Mouse (Mus musculus) mammary gland, adult 2 months (tissue): Measurements from ENCODE around the gene Nudt5. TPM values are rescaled to one million over a fixed set of nuclear protein-coding genes. Genes with fewer than 3 reads are reported as not detected.

Experiments used
- polyA plus RNA-seq: library from polyadenylated mRNA; depleted of rRNA; stranded (reverse); fragments of >200 nt; gene quantifications from 2 replicates; pipeline ENCODE4 v1.2.3, GENCODE M21; 2012; ENCODE audit warnings: low replicate concordance; rRNA removed

The Nudt5 gene
- polyA plus RNA-seq = 5.9 and 11.1 TPM in 2 replicates

GRCm38 (mm10) chr2:5844873-5845631, at the start of gene Nudt5, which contains the start of gene Cdc123:
Nudt5 (plus strand) TSS chr2:5845019.
Cdc123 (minus strand) TSS chr2:5845164.

GRCm38 (mm10) chr2:5862834-5863233, 18.0 kb downstream of the Nudt5 start, which contains the start of gene Gm13199:
Gm13199 (minus strand) TSS chr2:5862934.

GRCm38 (mm10) chr2:5894843-5895570, 50.2 kb downstream of the Nudt5 start, which contains the start of gene Sec61a2:
Sec61a2 (minus strand) TSS chr2:5895432.

Other genes with a start within 250 kb of the Nudt5 start
- 4.6 and 9.3 TPM in 2 replicates for gene Camk1d, start 130.5 kb upstream of the Nudt5 start, polyA plus RNA-seq
- 34.0 and 87.3 TPM in 2 replicates for gene Cdc123, start 145 bp downstream of the Nudt5 start, polyA plus RNA-seq
- 1.5 and 2.4 TPM in 2 replicates for gene Gm13199, start 17.9 kb downstream of the Nudt5 start, polyA plus RNA-seq
- 25.2 and 68.4 TPM in 2 replicates for gene Sec61a2, start 50.4 kb downstream of the Nudt5 start, polyA plus RNA-seq
- 2.7 and 5.3 TPM in 2 replicates for gene Dhtkd1, start 97.8 kb downstream of the Nudt5 start, polyA plus RNA-seq
- gene Upf2, start 106.5 kb downstream of the Nudt5 start, polyA plus RNA-seq = 1.6 and 3.1 TPM in 2 replicates